Mouse (Mus musculus) liver, adult 2 months (tissue): Measurements from ENCODE around the gene Gnaq.

Experiments
- CTCF ChIP-seq: fragments of 200-500 bp; IDR thresholded peaks from 2 replicates; pipeline ENCODE4 v1.5.1; 2011; ENCODE audit warnings: low read depth, low read length, control low read depth
- POLR2A ChIP-seq: fragments of 200-500 bp; IDR thresholded peaks from 2 replicates; pipeline ENCODE4 v1.6.1; 2011; ENCODE audit warnings: low read length, control low read depth; ENCODE audit not compliant: insufficient read depth; ENCODE audit errors: extremely low read depth

DNA sequence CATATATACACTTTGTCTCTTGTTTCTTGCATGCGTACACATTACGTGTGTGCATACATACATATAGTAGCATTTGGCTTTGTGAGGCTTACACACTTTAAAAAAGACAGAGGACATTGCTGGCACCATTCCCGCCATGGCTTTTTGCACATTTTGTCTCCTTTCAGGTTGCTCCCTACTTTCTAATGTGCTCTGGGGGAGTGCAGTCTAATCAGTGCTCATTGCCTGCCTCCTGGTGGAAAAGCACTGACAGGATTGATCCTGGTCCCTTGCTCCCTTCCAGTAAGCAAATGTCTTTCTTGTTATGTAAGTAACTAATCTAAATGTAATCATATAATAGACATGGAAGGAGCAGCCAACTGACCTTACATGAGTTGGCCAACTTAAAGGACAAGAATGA is 65.5 kb downstream of the Gnaq start:
- TF ChIP-seq CTCF, result peak; percentile 44; the same call in 1 of the 2 replicates
- TF ChIP-seq POLR2A, result no peak
